Mouse (Mus musculus): ENCODE measurements at regions not wholly inside any gene's neighbourhood (a gene's known extent, or its start where the extent isn't known, plus 50 kb on each side); places are given as distances from the start of the nearest gene placed in this dataset.

GRCm38 (mm10) chr12:28925206-28925605 is 173.6 kb downstream of the Eipr1 start:
- TF ChIP-seq POLR2A (IDR thresholded peaks at IDR 0.05; ENCODE audit: extremely low read depth, insufficient read depth, low read length) = no peak
- TF ChIP-seq CTCF (IDR thresholded peaks at IDR 0.05; ENCODE audit: low read depth, low read length) = no peak

All from liver, adult 2 months (tissue).